Mouse (Mus musculus) liver, embryonic 13.5 days (tissue): ENCODE data around the gene Irak2. TPM values are rescaled to one million over a fixed set of nuclear protein-coding genes. Genes with fewer than 3 reads are reported as not detected.
A peak's percentile ranks its signal among the peaks of the same experiment; 100 is the strongest.

Experiments used
- ATAC-seq: fragments of 200-750 bp; cut with Nextera tagmentation; 2 replicates; pipeline ENCODE4 v1.8.0; 2017; ENCODE audit warnings: low read depth, mild to moderate bottlenecking, moderate number of reproducible peaks, moderate library complexity
- DNase-seq: peaks from one replicate; pipeline ENCODE4 v3.0.0; 2022
- H3K27ac ChIP-seq: fragments of 300-500 bp; sonication (generic); 2 replicates; pipeline ENCODE4 v1.5.1; 2015; ENCODE audit warnings: moderate library complexity, mild to moderate bottlenecking, inconsistent platforms
- H3K27me3 ChIP-seq: fragments of 300-500 bp; sonication (generic); 2 replicates; pipeline ENCODE4 v1.6.1; 2015; ENCODE audit warnings: mild to moderate bottlenecking, inconsistent platforms
- H3K36me3 ChIP-seq: fragments of 300-500 bp; sonication (generic); 2 replicates; pipeline ENCODE4 v1.6.1; 2015; ENCODE audit warnings: mild to moderate bottlenecking, inconsistent platforms
- H3K4me1 ChIP-seq: fragments of 300-500 bp; sonication (generic); replicated peaks from 2 replicates; pipeline ENCODE4 v1.6.1; 2015; ENCODE audit warnings: inconsistent platforms
- H3K4me2 ChIP-seq: fragments of 300-500 bp; sonication (generic); 2 replicates; pipeline ENCODE4 v1.6.1; 2015; ENCODE audit warnings: inconsistent platforms, mild to moderate bottlenecking, moderate library complexity
- H3K4me3 ChIP-seq: fragments of 300-500 bp; sonication (generic); replicated peaks from 2 replicates; pipeline ENCODE4 v1.5.1; 2015; ENCODE audit warnings: mild to moderate bottlenecking, inconsistent platforms
- H3K9ac ChIP-seq: fragments of 300-500 bp; sonication (generic); 2 replicates; pipeline ENCODE4 v1.6.1; 2015; ENCODE audit warnings: mild to moderate bottlenecking, inconsistent platforms
- H3K9me3 ChIP-seq: fragments of 300-500 bp; sonication (generic); replicated peaks from 2 replicates; pipeline ENCODE4 v1.6.1; 2016; ENCODE audit warnings: inconsistent platforms
- WGBS: fragments of 180-500 bp; shearing (Covaris S2); methylation state at CpG from one replicate; pipeline ENCODE4 v1.1.7; 2015; ENCODE audit not compliant: insufficient replicate concordance; 5-methylcytosine and 5-hydroxymethylcytosine counted together
- polyA plus RNA-seq: library from polyadenylated mRNA; unstranded; fragments of >200 nt; fragmentation: Nextera tagmentation; extraction: Ambion mirVana; gene quantifications from 2 replicates; pipeline ENCODE4 v1.2.1, GENCODE M21; 2015

Irak2 gene
- polyA plus RNA-seq, 1 experiment from 2014 or later: 14.9 TPM

DNA sequence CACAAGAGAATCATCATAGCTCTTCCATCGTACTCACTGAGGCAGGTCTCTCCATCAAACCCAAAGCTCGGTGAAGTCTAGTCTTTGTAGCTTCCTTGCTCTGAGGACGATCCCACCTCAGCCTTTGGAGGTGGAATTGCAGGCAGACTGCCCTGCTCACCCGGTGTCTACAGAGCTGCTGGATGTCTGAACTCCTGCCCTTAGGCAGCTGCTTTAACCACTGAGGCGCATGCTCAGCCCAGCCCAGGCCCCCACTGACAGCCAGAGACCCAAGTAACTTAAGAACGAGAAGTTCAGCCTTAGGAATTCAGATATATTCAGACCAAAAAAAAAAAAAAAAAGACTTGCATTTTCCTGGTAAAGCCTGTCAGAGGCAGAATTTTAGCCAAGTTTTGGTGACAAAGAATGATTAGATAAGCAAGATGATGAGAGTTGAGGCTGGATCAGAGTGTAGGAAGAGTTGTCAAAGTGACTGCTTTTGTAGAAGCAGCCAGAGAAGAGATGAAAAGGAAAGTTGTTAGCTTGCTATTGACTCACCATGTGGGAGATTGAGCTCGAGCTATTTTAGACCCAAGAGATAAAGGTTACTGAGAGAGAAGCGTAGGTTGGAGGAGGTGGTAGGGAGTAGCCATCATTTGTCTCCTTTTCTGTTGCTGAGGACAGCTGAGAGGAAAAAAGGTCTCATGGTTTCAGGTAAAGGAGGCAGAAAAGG is 25.9 kb upstream of the Irak2 start:
- WGBS: 84% methylated on average over 8 of the region's 8 CpGs
- no peak for DNase-seq
- Histone ChIP-seq H3K36me3 (peaks cover 63% of the 10 kb centered on the region), H3K4me1 (peaks cover 9% of the 10 kb centered on the region; the same call in 1 of the 2 replicates), H3K27ac (no peak overlapping the region; the same call in 1 of the 2 replicates), H3K4me3 (no peak overlapping the region), H3K9me3 (0 out of 2 replicates have a peak, but pooled peaks cover 3% of the 10 kb centered on the region), H3K27me3 (no peaks in the 10 kb centered on the region), H3K4me2 (no peak overlapping the region), H3K9ac (no peak overlapping the region)
- no peak for ATAC-seq

DNA sequence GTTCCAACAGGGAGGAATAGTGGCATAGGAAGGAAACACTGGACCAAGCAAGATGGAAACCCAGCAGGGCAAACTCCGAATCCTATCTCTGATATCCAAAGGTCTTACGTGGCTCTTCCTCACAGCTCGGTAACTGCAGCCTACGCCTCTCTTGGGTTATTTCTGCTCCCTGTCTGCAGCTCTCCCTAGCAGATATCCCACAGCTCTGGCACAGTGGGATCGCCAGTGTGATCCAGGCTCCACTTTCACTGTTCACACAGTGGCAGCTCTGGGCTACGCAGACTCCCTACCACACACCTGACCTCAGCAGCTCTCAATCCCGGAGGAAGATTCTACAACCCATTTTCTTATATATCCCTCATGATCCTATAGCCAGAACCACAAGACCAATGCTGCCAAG is 24.1 kb upstream of the Irak2 start:
- no peak overlapping the region for H3K4me2 ChIP-seq
- no peak overlapping the region for H3K9ac ChIP-seq
- peaks cover 9% of the 10 kb centered on the region; the same call in 1 of the 2 replicates for H3K4me1 ChIP-seq
- ATAC-seq (no peak), DNase-seq (no peak)
- H3K27ac ChIP-seq: no peak overlapping the region
- H3K4me3 ChIP-seq: no peak overlapping the region
- H3K9me3 ChIP-seq: 0 out of 2 replicates have a peak, but pooled peaks cover 3% of the 10 kb centered on the region
- H3K27me3 ChIP-seq: no peaks in the 10 kb centered on the region
- peaks cover 64% of the 10 kb centered on the region for H3K36me3 ChIP-seq
- 88% methylated on average over 7 of the region's 7 CpGs for WGBS

DNA sequence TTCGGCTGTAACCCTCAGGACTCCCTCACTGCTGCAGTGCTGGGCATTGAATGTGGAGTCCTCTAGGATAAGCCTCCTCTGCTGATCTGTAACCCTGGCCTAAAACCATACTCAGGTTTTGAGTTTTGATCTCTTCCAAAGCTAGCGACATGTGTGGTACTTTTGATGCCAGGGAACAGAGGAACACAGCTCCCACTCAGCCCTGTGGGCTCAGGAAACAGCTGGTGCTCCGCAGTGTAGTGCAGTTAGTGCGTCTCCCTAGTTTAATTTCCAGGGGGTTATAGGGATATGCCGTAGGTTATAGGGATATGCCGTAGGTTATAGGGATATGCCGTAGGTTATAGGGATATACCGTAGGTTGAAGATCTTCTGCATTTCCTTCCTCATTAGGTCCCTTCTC is 23.3 kb upstream of the Irak2 start:
- peaks cover 9% of the 10 kb centered on the region; the same call in 1 of the 2 replicates for H3K4me1 ChIP-seq
- no peak overlapping the region for H3K27ac ChIP-seq
- H3K9me3 ChIP-seq: 0 out of 2 replicates have a peak, but pooled peaks cover 3% of the 10 kb centered on the region
- H3K9ac ChIP-seq: no peak overlapping the region
- no peak overlapping the region for H3K4me3 ChIP-seq
- no peak overlapping the region for H3K4me2 ChIP-seq
- ATAC-seq (no peak), DNase-seq (no peak)
- WGBS: 91% methylated on average over 8 of the region's 8 CpGs
- peaks cover 64% of the 10 kb centered on the region for H3K36me3 ChIP-seq
- H3K27me3 ChIP-seq: no peaks in the 10 kb centered on the region

DNA sequence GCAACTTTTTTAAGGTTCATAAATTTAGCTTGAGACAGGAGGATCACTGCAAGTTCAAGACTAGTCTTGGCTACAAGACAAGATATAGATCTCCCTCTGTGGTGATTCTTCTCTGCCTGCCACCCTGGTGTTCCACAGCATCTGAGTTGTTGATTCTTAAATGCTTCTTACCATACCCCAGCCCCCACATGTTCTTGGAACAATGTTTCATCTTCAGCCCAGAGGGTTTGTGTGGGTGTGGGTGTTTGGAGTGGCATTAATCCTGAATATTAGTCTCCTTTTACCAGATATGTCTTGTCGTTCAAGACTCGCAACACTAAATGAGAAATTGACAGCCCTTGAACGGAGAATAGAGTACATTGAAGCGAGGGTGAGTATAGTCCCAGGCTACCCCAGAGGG is 22.8 kb upstream of the Irak2 start:
- Histone ChIP-seq H3K4me3 (no peak overlapping the region), H3K4me2 (no peak overlapping the region), H3K4me1 (peaks cover 6% of the 10 kb centered on the region; the same call in 1 of the 2 replicates), H3K9ac (no peak overlapping the region), H3K36me3 (peaks cover 61% of the 10 kb centered on the region), H3K9me3 (0 out of 2 replicates have a peak, but pooled peaks cover 3% of the 10 kb centered on the region), H3K27me3 (no peaks in the 10 kb centered on the region), H3K27ac (no peak overlapping the region)
- ATAC-seq (no peak), DNase-seq (no peak)
- 76% methylated on average over 4 of the region's 4 CpGs for WGBS

DNA sequence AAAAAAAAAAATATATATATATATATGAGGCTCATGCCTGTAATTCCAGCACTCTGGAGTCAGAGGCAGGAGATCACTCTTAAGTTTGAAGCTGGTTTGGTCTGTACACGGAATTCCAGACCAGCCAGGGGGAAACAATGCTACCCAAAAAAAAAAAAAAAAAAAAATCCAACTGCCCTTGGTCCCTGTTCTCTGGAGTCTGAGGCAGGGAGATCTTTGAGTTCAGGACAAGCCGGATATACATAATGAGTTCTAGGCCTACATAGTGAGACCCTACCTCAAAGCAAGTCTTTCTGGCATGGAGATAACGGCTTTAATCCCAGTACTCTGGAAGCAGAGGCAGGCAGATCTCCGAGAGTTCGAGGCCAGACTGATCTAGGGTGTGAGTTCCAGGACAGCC is 14.9 kb upstream of the Irak2 start:
- H3K4me1 ChIP-seq: peaks cover 26% of the 10 kb centered on the region
- H3K27ac ChIP-seq: no peak overlapping the region
- no peaks in the 10 kb centered on the region for H3K27me3 ChIP-seq
- peak overlapping the region; percentile 96 for H3K4me2 ChIP-seq
- H3K9ac ChIP-seq: peak overlapping the region; percentile 65
- H3K36me3 ChIP-seq: peaks cover 12% of the 10 kb centered on the region
- ATAC-seq: no peak
- no peak for DNase-seq
- no peaks in the 10 kb centered on the region for H3K9me3 ChIP-seq
- WGBS: 39% methylated on average over 5 of the region's 5 CpGs
- peak overlapping the region; percentile 85 for H3K4me3 ChIP-seq

DNA sequence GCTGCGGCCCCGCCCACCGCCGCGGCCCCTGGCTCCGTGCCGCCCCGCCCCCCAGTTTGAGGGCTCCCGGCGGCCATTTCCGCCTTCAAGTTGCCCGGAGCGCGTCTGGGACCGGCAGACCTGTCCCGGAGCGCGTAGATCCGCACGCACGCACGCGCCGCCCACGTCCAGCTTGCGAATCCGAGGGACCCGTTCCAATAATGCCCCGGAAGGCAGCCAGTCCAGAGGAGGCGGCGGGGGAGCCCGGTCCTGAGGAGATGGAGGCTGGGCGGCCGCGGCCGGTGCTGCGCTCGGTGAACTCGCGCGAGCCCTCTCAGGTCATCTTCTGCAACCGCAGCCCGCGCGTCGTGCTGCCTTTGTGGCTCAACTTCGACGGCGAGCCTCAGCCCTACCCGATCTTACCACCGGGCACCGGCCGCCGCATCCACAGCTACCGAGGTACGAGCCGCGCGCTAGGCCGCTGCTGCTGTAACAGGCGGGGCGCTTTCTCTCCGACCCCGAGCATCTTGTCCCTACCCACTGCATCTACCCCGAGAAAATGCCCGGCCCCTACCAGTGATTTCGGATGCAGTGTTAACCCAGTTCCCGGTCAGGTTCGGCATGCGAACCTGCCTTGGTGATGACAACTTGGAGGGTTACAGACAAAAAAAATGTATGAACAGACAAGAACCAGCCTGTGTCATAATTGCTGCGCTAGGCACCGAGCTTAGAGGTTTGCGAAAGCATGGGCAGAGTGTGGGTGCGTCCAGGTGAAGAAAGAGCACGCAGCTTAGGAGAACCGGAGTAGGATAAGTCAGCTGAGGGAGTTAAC is 14.1 kb upstream of the Irak2 start, which contains the start of gene Vhl:
Gene Vhl, plus strand, starts transcription at position 19 of the 811 bp plus-strand sequence.
- peak within 1 kb of the TSS; percentile 96 for H3K4me2 ChIP-seq
- no peaks in the 10 kb centered on the region for H3K9me3 ChIP-seq
- H3K4me3 ChIP-seq: peak within 1 kb of the TSS; percentile 85
- peak; percentile 89 for ATAC-seq
- H3K27ac ChIP-seq: peak within 1 kb of the TSS; percentile 79
- peak; percentile 73 for DNase-seq
- no peaks in the 10 kb centered on the region for H3K27me3 ChIP-seq
- peaks cover 16% of the 10 kb centered on the region for H3K36me3 ChIP-seq
- WGBS: 1% methylated on average over 67 of the region's 76 CpGs
- peaks cover 26% of the 10 kb centered on the region for H3K4me1 ChIP-seq
- H3K9ac ChIP-seq: peak within 1 kb of the TSS; percentile 85

DNA sequence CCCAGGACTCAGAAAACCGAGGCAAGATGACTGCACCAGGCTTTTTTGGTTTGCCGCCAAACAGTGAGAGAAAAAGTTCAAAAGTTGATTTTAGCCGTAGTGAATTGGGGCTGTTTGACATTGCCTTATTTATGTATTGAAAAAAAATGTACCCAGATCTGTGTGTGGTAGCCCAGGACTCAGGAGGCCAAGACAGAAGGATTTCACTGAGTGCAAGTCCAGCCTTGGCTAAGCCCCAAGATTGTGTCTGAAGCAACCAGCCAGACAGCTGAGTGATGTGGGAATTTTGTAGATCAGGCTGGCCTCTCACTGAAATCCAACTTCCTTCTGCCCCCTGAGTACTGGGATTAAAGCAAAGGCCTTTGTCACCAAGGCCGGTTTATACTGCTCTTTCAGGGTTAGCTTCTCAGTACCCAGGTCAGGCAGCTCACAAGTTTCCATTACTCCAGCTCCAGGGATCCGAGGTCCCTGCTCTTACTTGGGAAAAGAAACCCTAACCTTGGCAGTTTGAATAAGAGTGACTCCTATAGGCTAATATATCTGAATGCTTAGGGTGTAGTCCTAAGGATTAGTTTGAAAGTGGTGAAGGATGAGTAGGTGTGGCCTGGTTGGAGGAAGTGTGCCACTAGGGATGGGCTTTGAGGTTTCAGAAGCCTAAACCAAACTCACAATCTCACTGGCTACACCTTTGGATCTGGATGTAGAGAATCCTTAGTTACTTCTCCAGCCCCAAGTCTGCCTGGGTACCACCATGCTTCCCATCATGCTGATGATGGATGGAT is 13.1 kb upstream of the Irak2 start:
- DNase-seq: no peak
- Histone ChIP-seq H3K27me3 (no peaks in the 10 kb centered on the region), H3K9ac (peak overlapping the region; percentile 85), H3K4me3 (peak overlapping the region; percentile 85), H3K4me1 (peaks cover 26% of the 10 kb centered on the region), H3K27ac (no peak overlapping the region), H3K36me3 (peaks cover 27% of the 10 kb centered on the region), H3K4me2 (peak overlapping the region; percentile 96), H3K9me3 (no peaks in the 10 kb centered on the region)
- WGBS: 58% methylated on average over 5 of the region's 5 CpGs
- no peak for ATAC-seq

DNA sequence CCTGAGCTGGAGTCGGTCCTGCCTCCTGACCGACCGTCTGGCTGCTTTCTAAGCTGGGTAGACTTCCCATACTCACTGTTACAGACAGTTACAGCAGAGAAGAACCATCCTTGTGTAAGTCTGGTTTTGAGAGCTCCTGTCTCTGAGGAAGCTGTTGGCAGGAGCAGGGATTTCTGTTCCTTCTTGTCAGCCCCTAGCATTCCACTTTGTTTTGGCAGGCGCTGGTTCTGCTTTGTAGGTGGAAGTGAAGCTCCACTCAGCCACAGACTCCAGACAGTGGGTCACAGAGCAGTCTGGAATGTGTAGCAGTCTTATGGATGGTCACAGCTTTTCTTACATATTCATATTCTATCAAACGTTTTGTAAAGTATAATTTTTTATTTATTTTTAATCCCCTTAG is 7.9 kb upstream of the Irak2 start:
- no peaks in the 10 kb centered on the region for H3K27me3 ChIP-seq
- H3K36me3 ChIP-seq: peaks cover 51% of the 10 kb centered on the region
- H3K4me3 ChIP-seq: no peak overlapping the region
- H3K4me1 ChIP-seq: peaks cover 7% of the 10 kb centered on the region
- no peak overlapping the region for H3K27ac ChIP-seq
- H3K9me3 ChIP-seq: no peaks in the 10 kb centered on the region
- ATAC-seq: no peak
- no peak for DNase-seq
- no peak overlapping the region for H3K4me2 ChIP-seq
- 72% methylated on average over 5 of the region's 5 CpGs for WGBS
- no peak overlapping the region for H3K9ac ChIP-seq

DNA sequence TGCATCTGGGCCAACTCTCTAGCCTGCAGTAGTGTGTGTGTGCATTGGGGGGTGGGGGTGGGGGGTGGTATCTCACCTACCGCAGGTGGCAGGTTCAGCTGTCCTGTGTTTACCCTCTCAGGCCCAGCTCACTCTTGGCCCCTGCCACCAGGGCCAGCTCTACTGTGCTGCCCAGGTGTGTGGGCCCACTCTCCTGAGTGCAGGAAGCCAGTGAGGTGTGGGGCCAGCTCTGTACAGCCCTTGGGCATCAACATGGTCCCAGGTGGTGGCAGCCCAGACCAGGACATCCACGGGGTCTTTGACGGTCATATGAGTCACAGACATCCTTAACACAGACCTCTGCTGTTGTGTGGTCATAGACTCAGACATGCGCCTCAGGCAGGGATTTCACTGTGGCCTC is 5.4 kb upstream of the Irak2 start:
- H3K4me3 ChIP-seq: no peak overlapping the region
- DNase-seq: no peak
- ATAC-seq: no peak
- no peak overlapping the region for H3K9ac ChIP-seq
- no peaks in the 10 kb centered on the region for H3K27me3 ChIP-seq
- H3K4me2 ChIP-seq: no peak overlapping the region
- H3K27ac ChIP-seq: no peak overlapping the region
- WGBS: 82% methylated on average over 4 of the region's 4 CpGs
- peaks cover 45% of the 10 kb centered on the region for H3K36me3 ChIP-seq
- H3K4me1 ChIP-seq: peaks cover 8% of the 10 kb centered on the region; the same call in 1 of the 2 replicates
- no peaks in the 10 kb centered on the region for H3K9me3 ChIP-seq

DNA sequence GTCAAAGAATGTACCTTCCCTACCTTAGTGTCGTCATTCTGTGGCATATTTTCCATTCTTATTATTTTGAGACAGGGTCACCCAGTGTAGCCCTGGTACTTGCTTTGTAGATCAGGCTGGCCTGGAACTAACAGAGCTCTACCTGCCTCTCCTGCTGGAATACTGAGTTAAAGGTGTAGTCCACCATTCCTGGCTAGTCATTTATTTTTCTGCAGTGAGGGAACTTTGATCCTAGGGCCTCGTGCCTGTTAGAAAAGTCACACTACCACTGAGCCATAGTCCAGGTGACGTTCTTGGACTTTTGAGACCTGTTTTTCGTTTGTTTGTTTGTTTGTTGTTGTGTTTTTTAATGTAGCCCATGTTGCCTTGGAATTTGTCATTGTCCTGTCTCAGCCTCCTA is 934 bp downstream of the Irak2 start:
- Histone ChIP-seq H3K9me3 (no peaks in the 10 kb centered on the region), H3K36me3 (no peaks in the 10 kb centered on the region), H3K4me3 (peak overlapping the region; percentile 68), H3K4me2 (peak overlapping the region; percentile 77), H3K4me1 (peaks cover 47% of the 10 kb centered on the region), H3K9ac (peak overlapping the region; percentile 73), H3K27me3 (no peaks in the 10 kb centered on the region), H3K27ac (peak overlapping the region; percentile 25)
- ATAC-seq (no peak), DNase-seq (no peak)
- WGBS: 71% methylated on average over 4 of the region's 4 CpGs

DNA sequence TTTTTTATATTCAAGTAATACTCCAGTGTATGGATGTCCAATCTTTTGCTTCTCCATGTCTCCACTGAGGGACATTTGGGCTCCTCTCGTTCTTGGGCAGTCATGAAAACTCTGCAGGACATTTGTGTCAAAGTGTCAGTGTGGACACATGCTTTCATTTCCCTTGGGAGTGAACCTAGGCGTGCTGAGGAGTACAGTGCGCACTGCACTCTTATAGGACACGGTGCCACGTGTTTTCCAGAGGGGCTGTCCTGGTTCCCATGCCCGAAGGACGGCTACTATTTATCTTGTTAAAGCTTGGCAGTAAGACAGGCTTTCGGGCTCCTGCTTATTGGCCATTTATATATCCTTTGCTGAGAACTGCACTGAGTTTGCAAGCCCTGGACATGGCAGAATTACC is 4.3 kb downstream of the Irak2 start:
- no peak overlapping the region for H3K9ac ChIP-seq
- ATAC-seq: no peak
- H3K4me1 ChIP-seq: peaks cover 47% of the 10 kb centered on the region
- DNase-seq: no peak
- H3K4me2 ChIP-seq: no peak overlapping the region
- H3K36me3 ChIP-seq: no peaks in the 10 kb centered on the region
- no peaks in the 10 kb centered on the region for H3K27me3 ChIP-seq
- H3K27ac ChIP-seq: no peak overlapping the region
- H3K4me3 ChIP-seq: no peak overlapping the region
- no peaks in the 10 kb centered on the region for H3K9me3 ChIP-seq
- WGBS: 76% methylated on average over 8 of the region's 8 CpGs
